Mouse (Mus musculus) stomach, embryonic 15.5 days (tissue): Measurements from ENCODE around the gene Rpusd2. TPM values are rescaled to one million over a fixed set of nuclear protein-coding genes. Genes with fewer than 3 reads are reported as not detected.
"Not testable (repeated sequence)": the region's sequence is repeated elsewhere in the genome, so short reads cannot be mapped to it uniquely, and the experiment has no call there.

ENCODE experiments used
- ATAC-seq: fragments of 200-750 bp; cut with Nextera tagmentation; 2 replicates; pipeline ENCODE4 v1.8.0; 2017; ENCODE audit warnings: low read depth, moderate number of reproducible peaks, moderate TSS enrichment; ENCODE audit not compliant: insufficient read depth, low FRiP score
- H3K27ac ChIP-seq: fragments of 300-500 bp; sonication (generic); 2 replicates; pipeline ENCODE4 v1.5.1; 2015; ENCODE audit warnings: mild to moderate bottlenecking, inconsistent platforms
- H3K27me3 ChIP-seq: fragments of 300-500 bp; sonication (generic); replicated peaks from 2 replicates; pipeline ENCODE4 v1.6.1; 2015; ENCODE audit warnings: inconsistent platforms
- H3K36me3 ChIP-seq: fragments of 300-500 bp; sonication (generic); 2 replicates; pipeline ENCODE4 v1.6.1; 2015; ENCODE audit warnings: inconsistent platforms
- H3K4me1 ChIP-seq: fragments of 300-500 bp; sonication (generic); 2 replicates; pipeline ENCODE4 v1.6.1; 2015; ENCODE audit warnings: inconsistent platforms
- H3K4me2 ChIP-seq: fragments of 300-500 bp; sonication (generic); 2 replicates; pipeline ENCODE4 v1.6.1; 2015; ENCODE audit warnings: mild to moderate bottlenecking, inconsistent platforms
- H3K4me3 ChIP-seq: fragments of 300-500 bp; sonication (generic); replicated peaks from 2 replicates; pipeline ENCODE4 v1.5.1; 2015; ENCODE audit warnings: inconsistent platforms
- H3K9ac ChIP-seq: fragments of 300-500 bp; sonication (generic); 2 replicates; pipeline ENCODE4 v1.6.1; 2015; ENCODE audit warnings: inconsistent platforms
- H3K9me3 ChIP-seq: fragments of 300-500 bp; sonication (generic); 2 replicates; pipeline ENCODE4 v1.6.1; 2016; ENCODE audit warnings: inconsistent platforms
- WGBS: fragments of 180-500 bp; shearing (Covaris S2); methylation state at CpG from one replicate; pipeline ENCODE4 v1.1.7; 2015; 5-methylcytosine and 5-hydroxymethylcytosine counted together
- polyA plus RNA-seq: library from polyadenylated mRNA; unstranded; fragments of >200 nt; fragmentation: Nextera tagmentation; extraction: Ambion mirVana; gene quantifications from 2 replicates; pipeline ENCODE4 v1.2.1, GENCODE M21; 2015

The Rpusd2 gene
- polyA plus RNA-seq: 3.9 and 4.1 TPM in 2 replicates

DNA sequence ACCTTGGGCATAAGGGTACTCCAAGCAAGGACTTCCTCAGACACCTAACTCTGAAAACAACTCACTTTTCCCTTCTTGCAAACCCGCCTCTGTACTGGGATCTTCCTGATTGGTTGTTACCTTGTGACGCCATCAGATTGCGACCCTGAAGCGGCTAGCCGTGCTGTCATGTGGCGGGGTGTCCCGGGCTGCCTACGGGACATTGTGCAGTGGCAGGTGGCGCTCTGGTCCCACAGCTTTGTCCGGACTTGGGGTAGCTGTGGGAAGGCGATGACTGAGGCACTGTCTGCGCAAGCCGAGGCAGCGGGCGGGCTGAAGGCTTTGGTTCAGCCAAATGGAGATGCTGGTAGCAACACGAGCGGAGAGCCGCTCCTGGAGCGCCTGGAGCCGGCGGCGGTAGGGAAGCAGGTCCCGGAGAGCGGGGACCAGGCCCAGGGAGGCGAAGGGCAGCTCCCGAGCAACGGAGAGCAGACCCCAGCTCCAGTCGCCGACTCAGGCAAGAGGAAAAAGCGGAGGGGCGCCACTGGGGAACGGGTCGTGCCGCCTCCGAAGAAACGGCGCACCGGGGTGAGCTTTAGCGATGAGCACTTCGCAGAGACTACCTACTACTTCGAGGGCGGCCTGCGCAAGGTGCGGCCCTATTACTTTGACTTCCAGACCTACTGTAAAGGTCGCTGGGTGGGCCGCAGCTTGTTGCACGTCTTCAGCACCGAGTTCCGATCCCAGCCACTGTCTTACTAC lies at the start of gene Rpusd2:
Rpusd2 (plus strand) TSS at position 135 of the 741 bp plus-strand sequence.
- Histone ChIP-seq H3K9me3 (no peaks in the 10 kb centered on the region), H3K4me1 (0 out of 2 replicates have a peak, but pooled peaks cover 4% of the 10 kb centered on the region), H3K27me3 (no peaks in the 10 kb centered on the region), H3K4me2 (peak within 1 kb of the TSS; percentile 78), H3K9ac (peak within 1 kb of the TSS; percentile 83), H3K4me3 (peak within 1 kb of the TSS; percentile 94), H3K36me3 (peaks cover 15% of the 10 kb centered on the region), H3K27ac (peak within 1 kb of the TSS; percentile 88)
- under 1% methylated on average over 49 of the region's 49 CpGs for WGBS
- peak; percentile 96 for ATAC-seq

DNA sequence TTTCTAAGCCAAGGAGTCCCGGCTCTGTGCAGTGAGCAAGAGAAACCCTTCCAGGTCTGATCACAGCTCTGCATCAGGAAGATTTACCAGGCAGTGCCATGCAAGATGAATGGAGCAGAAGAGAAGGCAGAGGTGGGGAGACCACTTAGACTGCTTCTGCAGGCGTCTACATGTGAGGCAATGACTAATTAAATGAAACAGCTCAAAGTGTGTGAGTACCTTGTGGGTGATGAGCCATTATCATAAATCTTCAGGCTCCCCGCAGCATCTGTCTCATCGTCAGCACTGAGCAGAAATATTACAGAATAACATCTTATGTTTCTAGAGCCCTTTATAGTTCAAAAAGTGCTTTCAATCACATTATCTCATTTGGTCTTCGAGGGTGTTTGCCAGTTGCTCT lies 39.1 kb upstream of the Rpusd2 start:
- Histone ChIP-seq H3K9me3 (no peaks in the 10 kb centered on the region), H3K4me1 (no peaks in the 10 kb centered on the region), H3K27ac (no peak overlapping the region), H3K4me3 (no peak overlapping the region), H3K27me3 (no peaks in the 10 kb centered on the region), H3K9ac (no peak overlapping the region), H3K4me2 (no peak overlapping the region), H3K36me3 (no peaks in the 10 kb centered on the region)
- WGBS: 48% methylated on average over 5 of the region's 5 CpGs
- no peak for ATAC-seq

DNA sequence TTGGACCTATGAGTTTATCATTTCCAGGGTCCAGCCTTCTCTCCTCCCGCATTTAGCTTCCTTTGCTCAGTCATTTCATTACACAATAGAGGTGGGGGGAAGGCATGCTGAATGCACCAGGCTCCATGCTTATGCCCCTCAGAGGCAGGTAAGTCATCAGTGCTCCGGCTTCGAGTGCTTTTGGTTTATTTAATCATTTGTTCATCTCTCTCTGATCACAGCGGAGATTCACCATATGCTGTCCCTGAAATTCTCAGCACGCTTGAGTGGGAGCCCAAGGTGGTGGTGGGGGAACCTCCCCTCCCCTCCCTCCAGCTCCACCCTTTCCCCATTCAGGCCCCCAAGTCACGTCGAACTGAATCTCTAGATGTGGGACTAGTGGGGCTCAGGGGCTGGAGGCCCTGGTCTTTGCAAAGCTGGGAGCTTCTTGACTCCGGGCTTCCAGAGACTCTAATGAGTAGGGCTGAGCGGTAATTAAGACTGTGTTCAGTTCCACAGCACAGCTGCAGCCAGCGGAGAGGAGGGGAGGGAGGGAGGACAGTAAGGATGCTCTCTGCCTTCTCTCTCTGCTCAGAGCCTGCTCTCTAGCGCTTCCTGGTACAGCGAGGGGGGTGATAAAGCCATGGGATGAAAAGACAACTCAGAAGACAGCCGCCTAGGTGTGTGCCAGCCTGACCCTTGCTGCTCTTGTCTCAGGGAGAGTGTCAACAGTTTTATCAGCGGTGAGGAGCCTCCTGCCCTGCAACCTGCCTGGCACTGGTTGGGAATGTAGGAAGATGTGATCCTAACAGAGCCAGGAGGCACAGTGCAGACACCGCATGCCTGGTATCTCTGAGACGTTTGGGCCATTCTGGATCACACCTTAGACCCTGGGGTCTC lies 38.4 kb upstream of the Rpusd2 start:
- Histone ChIP-seq H3K9ac (no peak overlapping the region), H3K36me3 (no peaks in the 10 kb centered on the region), H3K4me1 (no peaks in the 10 kb centered on the region), H3K27me3 (no peaks in the 10 kb centered on the region), H3K9me3 (no peaks in the 10 kb centered on the region), H3K27ac (no peak overlapping the region), H3K4me2 (no peak overlapping the region), H3K4me3 (no peak overlapping the region)
- WGBS: 44% methylated on average over 16 of the region's 16 CpGs
- no peak for ATAC-seq

DNA sequence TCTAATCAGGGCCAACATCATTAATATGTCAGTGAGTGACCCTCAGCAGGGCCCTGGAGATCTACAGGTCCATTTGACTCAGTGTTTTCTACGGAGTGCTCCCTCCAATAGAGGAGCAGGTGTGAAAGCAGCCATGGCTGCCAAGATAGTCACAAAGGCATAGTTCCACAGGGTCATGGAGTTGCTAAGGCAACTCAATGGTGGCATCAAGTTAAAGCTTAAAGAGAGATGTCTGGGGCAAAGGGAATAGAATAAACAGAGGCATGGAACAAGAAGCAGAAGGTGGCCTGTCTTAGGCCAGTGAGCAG lies 37.8 kb upstream of the Rpusd2 start:
- H3K27me3 ChIP-seq: no peaks in the 10 kb centered on the region
- H3K9me3 ChIP-seq: no peaks in the 10 kb centered on the region
- H3K4me2 ChIP-seq: no peak overlapping the region
- no peaks in the 10 kb centered on the region for H3K36me3 ChIP-seq
- WGBS: 50% methylated on average over 1 of the region's 1 CpGs
- no peak for ATAC-seq
- H3K27ac ChIP-seq: no peak overlapping the region
- H3K9ac ChIP-seq: no peak overlapping the region
- H3K4me3 ChIP-seq: no peak overlapping the region
- no peaks in the 10 kb centered on the region for H3K4me1 ChIP-seq

DNA sequence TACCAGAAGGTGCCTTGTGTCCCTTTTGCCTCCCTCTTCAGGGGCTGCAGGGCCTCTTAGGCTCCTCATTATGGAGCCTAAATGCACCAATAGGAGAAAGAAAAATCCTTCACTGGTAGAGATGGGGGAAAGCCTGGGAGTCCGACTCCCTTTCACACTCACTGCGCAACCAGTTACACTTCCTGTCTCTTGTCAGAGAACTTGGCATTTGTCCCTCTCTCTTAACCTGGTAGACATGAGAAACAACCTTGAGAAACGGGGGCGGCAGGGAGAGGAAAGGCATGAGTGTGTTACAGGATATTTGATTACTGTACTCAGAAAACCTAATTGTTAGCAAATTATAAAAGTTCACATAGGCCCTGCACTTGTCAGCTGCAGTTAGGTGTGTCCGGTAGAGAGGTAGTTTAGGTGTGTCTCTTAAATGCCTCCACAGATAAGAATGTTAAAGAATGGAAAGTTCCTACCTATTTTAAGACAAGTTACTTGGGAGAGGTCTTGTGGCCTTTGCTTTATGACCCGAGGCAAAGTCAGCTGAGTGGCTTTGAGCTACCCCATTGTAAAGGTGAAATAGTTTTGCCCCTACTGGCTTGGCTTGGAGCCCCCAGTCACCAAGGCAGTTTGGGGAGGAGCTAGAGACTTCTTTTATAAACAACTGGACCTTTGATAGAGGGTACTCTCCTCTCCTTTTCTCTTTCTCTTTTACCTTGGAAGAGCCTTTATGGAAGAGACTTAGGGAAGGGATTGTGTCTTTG lies 36.3 kb upstream of the Rpusd2 start:
- no peaks in the 10 kb centered on the region for H3K4me1 ChIP-seq
- no peak overlapping the region for H3K4me3 ChIP-seq
- no peak overlapping the region for H3K9ac ChIP-seq
- H3K27ac ChIP-seq: no peak overlapping the region
- ATAC-seq: no peak
- no peaks in the 10 kb centered on the region for H3K27me3 ChIP-seq
- H3K4me2 ChIP-seq: no peak overlapping the region
- WGBS: 65% methylated on average over 6 of the region's 6 CpGs
- no peaks in the 10 kb centered on the region for H3K9me3 ChIP-seq
- H3K36me3 ChIP-seq: no peaks in the 10 kb centered on the region

DNA sequence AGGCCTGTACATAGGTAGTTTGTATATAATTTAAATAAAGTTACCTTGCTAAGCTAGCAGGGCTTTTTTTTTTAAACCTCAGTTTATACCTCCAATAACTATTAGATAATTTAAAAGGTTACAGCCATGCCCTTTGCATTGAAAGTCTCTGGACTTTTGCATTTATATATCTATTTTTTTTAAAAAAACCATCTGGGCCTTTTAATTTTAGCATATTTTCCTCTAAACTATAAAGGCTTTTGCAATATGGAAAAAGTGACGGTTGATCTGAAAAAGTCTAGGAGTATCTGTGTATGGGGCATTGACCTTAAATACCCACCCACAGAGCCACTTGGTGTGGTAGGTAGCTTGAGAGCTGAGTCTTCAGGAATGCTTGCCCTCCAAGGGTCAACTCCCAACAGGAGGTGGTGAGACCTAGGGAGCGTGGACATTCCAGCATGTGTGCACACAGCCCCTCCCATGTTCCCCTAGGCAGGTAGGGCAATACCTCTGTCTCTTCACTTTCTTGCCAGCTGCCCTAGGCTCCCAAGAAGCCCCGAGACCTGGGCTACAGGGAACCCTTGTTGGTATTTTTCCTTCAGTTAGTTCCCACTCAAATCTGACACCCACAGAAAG lies 35.5 kb upstream of the Rpusd2 start:
- ATAC-seq: no peak
- Histone ChIP-seq H3K36me3 (no peaks in the 10 kb centered on the region), H3K27ac (no peak overlapping the region), H3K4me2 (no peak overlapping the region), H3K4me1 (no peaks in the 10 kb centered on the region), H3K9ac (no peak overlapping the region), H3K4me3 (no peak overlapping the region), H3K9me3 (no peaks in the 10 kb centered on the region), H3K27me3 (no peaks in the 10 kb centered on the region)
- 77% methylated on average over 3 of the region's 3 CpGs for WGBS

DNA sequence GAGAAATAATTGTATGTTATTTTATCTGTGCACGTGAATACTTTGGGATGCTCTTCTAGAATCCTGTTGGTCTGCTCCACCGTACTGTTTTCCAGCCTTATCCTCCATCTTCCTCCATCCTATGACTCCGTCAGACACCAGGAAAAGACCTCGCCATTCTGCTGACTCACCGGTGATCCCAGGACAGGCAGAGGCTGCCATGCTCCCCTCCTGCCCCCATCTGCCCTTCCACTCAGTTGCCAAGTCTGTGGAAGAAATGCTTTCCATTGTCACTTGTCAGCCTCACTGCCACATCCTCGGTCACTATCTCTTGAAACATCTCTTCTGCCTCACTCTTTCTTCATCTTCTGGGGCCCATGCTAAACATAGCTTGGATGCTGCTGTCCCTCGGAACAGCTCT lies 27.7 kb upstream of the Rpusd2 start:
- no peak overlapping the region for H3K27ac ChIP-seq
- no peak overlapping the region for H3K9ac ChIP-seq
- WGBS: 78% methylated on average over 7 of the region's 7 CpGs
- no peak for ATAC-seq
- no peaks in the 10 kb centered on the region for H3K9me3 ChIP-seq
- no peaks in the 10 kb centered on the region for H3K27me3 ChIP-seq
- H3K36me3 ChIP-seq: no peaks in the 10 kb centered on the region
- no peak overlapping the region for H3K4me2 ChIP-seq
- no peak overlapping the region for H3K4me3 ChIP-seq
- H3K4me1 ChIP-seq: no peaks in the 10 kb centered on the region

DNA sequence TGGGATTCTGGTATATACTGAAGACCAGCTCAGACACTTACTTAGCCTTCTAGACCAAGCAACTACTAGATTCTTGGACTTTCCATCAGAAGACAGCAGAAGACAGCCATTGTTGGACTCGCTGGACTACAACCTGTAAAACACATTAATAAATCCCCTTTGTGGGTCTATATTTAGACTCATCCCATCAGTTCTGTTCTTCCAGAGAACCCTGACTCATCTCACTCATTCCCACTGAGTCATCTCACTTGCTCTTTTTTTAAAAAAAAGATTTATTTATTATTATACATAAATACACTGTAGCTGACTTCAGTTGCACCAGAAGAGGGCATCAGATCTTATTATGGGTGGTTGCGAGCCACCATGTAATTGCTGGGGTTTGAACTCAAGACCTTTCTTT lies 25.2 kb upstream of the Rpusd2 start:
- Histone ChIP-seq H3K9ac (no peak overlapping the region), H3K27ac (no peak overlapping the region), H3K4me2 (no peak overlapping the region), H3K4me1 (no peaks in the 10 kb centered on the region), H3K27me3 (no peaks in the 10 kb centered on the region), H3K36me3 (no peaks in the 10 kb centered on the region), H3K9me3 (no peaks in the 10 kb centered on the region), H3K4me3 (no peak overlapping the region)
- WGBS: 88% methylated on average over 2 of the region's 2 CpGs
- ATAC-seq: no peak

DNA sequence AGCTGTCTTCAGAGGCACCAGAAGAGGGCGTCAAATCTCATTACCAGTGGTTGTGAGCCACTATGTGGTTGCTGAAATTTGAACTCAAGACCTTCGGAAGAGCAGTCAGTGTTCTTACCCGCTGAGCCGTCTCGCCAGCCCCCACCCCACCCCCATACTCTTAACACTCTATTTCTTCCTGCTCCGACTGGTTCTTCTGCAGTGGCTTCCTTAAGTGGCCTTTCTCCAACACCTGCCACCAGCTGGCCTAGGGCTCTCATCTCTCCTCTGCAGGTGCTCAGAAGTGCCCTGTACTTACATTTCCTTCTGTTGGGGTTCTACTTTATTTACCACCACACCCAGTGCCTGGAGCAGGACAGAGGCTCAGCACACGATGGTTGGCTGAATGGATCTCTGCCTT lies 19.6 kb upstream of the Rpusd2 start:
- WGBS: 67% methylated on average over 7 of the region's 7 CpGs
- Histone ChIP-seq H3K9me3 (no peaks in the 10 kb centered on the region), H3K4me2 (no peak overlapping the region), H3K27me3 (no peaks in the 10 kb centered on the region), H3K27ac (no peak overlapping the region), H3K9ac (no peak overlapping the region), H3K4me3 (no peak overlapping the region), H3K4me1 (peaks cover 8% of the 10 kb centered on the region; the same call in 1 of the 2 replicates), H3K36me3 (no peaks in the 10 kb centered on the region)
- no peak for ATAC-seq

DNA sequence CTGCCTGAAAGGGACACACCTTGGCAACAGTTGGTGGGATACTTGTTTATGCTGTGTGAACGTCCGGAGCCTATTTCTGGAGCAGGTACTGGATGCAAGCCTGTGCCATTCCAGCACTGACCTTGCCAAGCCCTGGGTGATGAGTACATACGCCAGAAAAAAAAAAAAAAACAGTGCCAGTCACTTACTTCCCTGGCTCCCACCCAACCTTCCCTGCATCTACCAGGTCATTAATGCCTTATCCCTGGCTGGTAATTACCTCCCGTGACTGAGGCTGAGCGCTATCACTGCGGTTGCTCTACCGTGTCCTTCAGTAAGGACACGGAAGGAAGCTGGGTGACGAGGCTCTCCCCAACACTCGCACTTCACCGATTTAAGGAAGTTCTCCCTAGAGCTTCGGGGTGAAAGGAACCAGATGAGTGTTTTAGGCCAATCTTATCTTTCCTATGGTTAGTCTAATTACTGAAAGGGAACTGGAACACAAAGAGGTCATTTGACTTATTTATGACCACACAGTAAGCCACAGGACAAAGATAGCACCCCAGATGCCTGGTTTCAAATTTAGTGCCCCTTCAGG lies 18.9 kb upstream of the Rpusd2 start:
- 70% methylated on average over 12 of the region's 12 CpGs for WGBS
- H3K9ac ChIP-seq: no peak overlapping the region
- no peak overlapping the region for H3K4me2 ChIP-seq
- H3K27ac ChIP-seq: no peak overlapping the region
- ATAC-seq: no peak
- peaks cover 8% of the 10 kb centered on the region; the same call in 1 of the 2 replicates for H3K4me1 ChIP-seq
- no peaks in the 10 kb centered on the region for H3K36me3 ChIP-seq
- no peak overlapping the region for H3K4me3 ChIP-seq
- H3K27me3 ChIP-seq: no peaks in the 10 kb centered on the region
- H3K9me3 ChIP-seq: no peaks in the 10 kb centered on the region

DNA sequence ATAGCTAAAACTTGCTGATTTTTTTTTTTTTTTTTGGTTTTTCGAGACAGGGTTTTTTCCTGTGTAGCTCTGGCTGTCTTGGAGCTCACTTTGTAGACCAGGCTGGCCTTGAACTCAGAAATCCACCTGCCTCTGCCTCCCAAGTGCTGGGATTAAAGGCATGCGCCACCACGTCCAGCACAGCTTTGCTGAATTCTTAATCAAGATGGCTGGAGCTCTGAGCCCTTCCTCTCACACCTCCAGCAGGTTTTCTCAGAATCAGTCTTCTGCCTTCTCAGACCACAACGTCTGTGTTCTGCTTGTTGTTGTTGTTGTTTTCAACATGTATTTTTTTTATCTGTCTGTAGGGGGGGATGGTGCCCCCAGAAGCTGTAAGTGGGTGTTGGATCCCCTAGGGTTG lies 18.3 kb upstream of the Rpusd2 start:
- not testable (repeated sequence) for H3K9me3 ChIP-seq, H3K36me3 ChIP-seq, H3K4me3 ChIP-seq, H3K27me3 ChIP-seq, H3K4me1 ChIP-seq, H3K9ac ChIP-seq, H3K27ac ChIP-seq, H3K4me2 ChIP-seq, ATAC-seq
- 85% methylated on average over 4 of the region's 4 CpGs for WGBS
